Mouse (Mus musculus): ENCODE results near the gene Fgfr1op.
"Not testable (repeated sequence)": the region's sequence is repeated elsewhere in the genome, so short reads cannot be mapped to it uniquely, and the experiment has no call there.

Fgfr1op gene

GRCm38 (mm10) chr17:8164701-8165607 is at the start of gene Fgfr1op:
TSS of gene Fgfr1op (plus strand) at chr17:8165501.
- peak; percentile 26 for DNase-seq (ENCODE audit: low read depth, low spot score)

- DNase-seq (ENCODE audit: low read depth, low spot score) = not testable (repeated sequence)
These were observed 48.9 kb upstream of the Fgfr1op start for GRCm38 (mm10) chr17:8116378-8116777.

GRCm38 (mm10) chr17:8116928-8117327 is 48.4 kb upstream of the Fgfr1op start:
- DNase-seq (ENCODE audit: low read depth, low spot score) = not testable (repeated sequence)

GRCm38 (mm10) chr17:8122974-8123373 is 42.3 kb upstream of the Fgfr1op start:
- DNase-seq (ENCODE audit: low read depth, low spot score) = not testable (repeated sequence)

- DNase-seq (ENCODE audit: low read depth, low spot score) = not testable (repeated sequence)
These were observed 40.7 kb upstream of the Fgfr1op start for GRCm38 (mm10) chr17:8124586-8124985.

- DNase-seq (ENCODE audit: low read depth, low spot score) = not testable (repeated sequence)
These were observed 36.8 kb upstream of the Fgfr1op start for GRCm38 (mm10) chr17:8128326-8128993.

- not testable (repeated sequence) for DNase-seq (ENCODE audit: low read depth, low spot score)
These were observed 35.7 kb upstream of the Fgfr1op start for GRCm38 (mm10) chr17:8129578-8129977.

GRCm38 (mm10) chr17:8130849-8131248 is 34.5 kb upstream of the Fgfr1op start:
- DNase-seq (ENCODE audit: low read depth, low spot score) = not testable (repeated sequence)

GRCm38 (mm10) chr17:8138116-8138515 is 27.2 kb upstream of the Fgfr1op start:
- not testable (repeated sequence) for DNase-seq (ENCODE audit: low read depth, low spot score)

- DNase-seq (ENCODE audit: low read depth, low spot score) = not testable (repeated sequence)
These were observed 25.1 kb upstream of the Fgfr1op start for GRCm38 (mm10) chr17:8140210-8140609.

GRCm38 (mm10) chr17:8143802-8144673 is 21.3 kb upstream of the Fgfr1op start:
- DNase-seq (ENCODE audit: low read depth, low spot score) = not testable (repeated sequence)

- DNase-seq (ENCODE audit: low read depth, low spot score) = not testable (repeated sequence)
These were observed 18.4 kb upstream of the Fgfr1op start for GRCm38 (mm10) chr17:8146931-8147330.

- peak; percentile 29 for DNase-seq (ENCODE audit: low read depth, low spot score)
These were observed 17.6 kb upstream of the Fgfr1op start, which contains the start of the genes Gm49673 and Rnaset2a for GRCm38 (mm10) chr17:8147439-8148316. TSS of gene Gm49673 (minus strand) at chr17:8147788. TSS of gene Rnaset2a (minus strand) at chr17:8148097.

- not testable (repeated sequence) for DNase-seq (ENCODE audit: low read depth, low spot score)
These were observed 10.3 kb upstream of the Fgfr1op start for GRCm38 (mm10) chr17:8155010-8155409.

GRCm38 (mm10) chr17:8155982-8156381 is 9.3 kb upstream of the Fgfr1op start:
- DNase-seq (ENCODE audit: low read depth, low spot score) = not testable (repeated sequence)

GRCm38 (mm10) chr17:8158627-8159026 is 6.7 kb upstream of the Fgfr1op start:
- not testable (repeated sequence) for DNase-seq (ENCODE audit: low read depth, low spot score)

- DNase-seq (ENCODE audit: low read depth, low spot score) = peak; percentile 56
These were observed 4.3 kb upstream of the Fgfr1op start for GRCm38 (mm10) chr17:8160969-8161368.

- DNase-seq (ENCODE audit: low read depth, low spot score) = not testable (repeated sequence)
These were observed 276 bp downstream of the Fgfr1op start for GRCm38 (mm10) chr17:8165608-8165945.

- peak; percentile 22 for DNase-seq (ENCODE audit: low read depth, low spot score)
These were observed 676 bp downstream of the Fgfr1op start for GRCm38 (mm10) chr17:8165977-8166376.

GRCm38 (mm10) chr17:8166454-8166853 is 1.2 kb downstream of the Fgfr1op start:
- not testable (repeated sequence) for DNase-seq (ENCODE audit: low read depth, low spot score)
